Mouse (Mus musculus): ENCODE data around the gene Gm884. TPM values are rescaled to one million over a fixed set of nuclear protein-coding genes. Genes with fewer than 3 reads are reported as not detected.

Gm884 gene
- total RNA-seq (2021), result not detected
- long read RNA-seq, experiment 1, result 0 reads
- long read RNA-seq, experiment 2, result 0 reads

GRCm38 (mm10) chr11:103621040-103621439, at the start of gene Gm884:
Gene Gm884, minus strand, starts transcription at chr11:103621140.
- intact Hi-C loops (cut with DNase I; ENCODE audit: low total_unique reads), result no loop called here
- no peak for DNase-seq

- intact Hi-C loops (cut with DNase I; ENCODE audit: low total_unique reads), result no loop called here
Observed at GRCm38 (mm10) chr11:103666907-103667426, 46.0 kb upstream of the Gm884 start.

GRCm38 (mm10) chr11:103666181-103666906, 45.4 kb upstream of the Gm884 start:
- DNase-seq, result no peak
- intact Hi-C loops (cut with DNase I; ENCODE audit: low total_unique reads), result no loop called here

More at GRCm38 (mm10) chr11:103666907-103667426, 46.0 kb upstream of the Gm884 start:
- DNase-seq, result no peak

GRCm38 (mm10) chr11:103665695-103666094, 44.8 kb upstream of the Gm884 start:
- no peak for DNase-seq
- intact Hi-C loops (cut with DNase I; ENCODE audit: low total_unique reads), result no loop called here

- intact Hi-C loops (cut with DNase I; ENCODE audit: low total_unique reads), result no loop called here
- DNase-seq, result no peak
Observed at GRCm38 (mm10) chr11:103663119-103663518, 42.2 kb upstream of the Gm884 start.

- no peak for DNase-seq
- intact Hi-C loops (cut with DNase I; ENCODE audit: low total_unique reads), result no loop called here
Observed at GRCm38 (mm10) chr11:103662546-103662945, 41.6 kb upstream of the Gm884 start.

- intact Hi-C loops (cut with DNase I; ENCODE audit: low total_unique reads), result no loop called here
- DNase-seq, result no peak
Observed at GRCm38 (mm10) chr11:103661863-103662262, 40.9 kb upstream of the Gm884 start.

GRCm38 (mm10) chr11:103658189-103658588, 37.2 kb upstream of the Gm884 start:
- intact Hi-C loops (cut with DNase I; ENCODE audit: low total_unique reads), result no loop called here
- no peak for DNase-seq

GRCm38 (mm10) chr11:103656520-103656919, 35.6 kb upstream of the Gm884 start:
- intact Hi-C loops (cut with DNase I; ENCODE audit: low total_unique reads), result no loop called here
- DNase-seq, result peak; percentile 28

GRCm38 (mm10) chr11:103653359-103653965, 32.5 kb upstream of the Gm884 start:
- DNase-seq, result no peak
- intact Hi-C loops (cut with DNase I; ENCODE audit: low total_unique reads), result no loop called here

- no peak for DNase-seq
- intact Hi-C loops (cut with DNase I; ENCODE audit: low total_unique reads), result no loop called here
Observed at GRCm38 (mm10) chr11:103651426-103651825, 30.5 kb upstream of the Gm884 start.

GRCm38 (mm10) chr11:103649983-103650493, 29.1 kb upstream of the Gm884 start:
- DNase-seq, result no peak
- intact Hi-C loops (cut with DNase I; ENCODE audit: low total_unique reads), result loop anchor here (10.0 kb wide), 1 partner anchor 265 kb away; no protein-coding TSS in a partner anchor

- no peak for DNase-seq
- intact Hi-C loops (cut with DNase I; ENCODE audit: low total_unique reads), result loop anchor here (10.0 kb wide), 1 partner anchor 265 kb away; no protein-coding TSS in a partner anchor
Observed at GRCm38 (mm10) chr11:103649301-103649982, 28.5 kb upstream of the Gm884 start, which contains the start of gene Rprml. Gene Rprml, plus strand, starts transcription at chr11:103649570.

GRCm38 (mm10) chr11:103648656-103649055, 27.7 kb upstream of the Gm884 start:
- intact Hi-C loops (cut with DNase I; ENCODE audit: low total_unique reads), result loop anchor here (10.0 kb wide), 1 partner anchor 266 kb away; no protein-coding TSS in a partner anchor
- DNase-seq, result no peak

- intact Hi-C loops (cut with DNase I; ENCODE audit: low total_unique reads), result loop anchor here (10.0 kb wide), 1 partner anchor 267 kb away; no protein-coding TSS in a partner anchor
- DNase-seq, result no peak
Observed at GRCm38 (mm10) chr11:103647921-103648620, 27.1 kb upstream of the Gm884 start.

GRCm38 (mm10) chr11:103646301-103646700, 25.4 kb upstream of the Gm884 start:
- intact Hi-C loops (cut with DNase I; ENCODE audit: low total_unique reads), result loop anchor here (10.0 kb wide), 1 partner anchor 268 kb away; no protein-coding TSS in a partner anchor
- DNase-seq, result no peak

- DNase-seq, result no peak
- intact Hi-C loops (cut with DNase I; ENCODE audit: low total_unique reads), result loop anchor here (10.0 kb wide), 1 partner anchor 269 kb away; no protein-coding TSS in a partner anchor
Observed at GRCm38 (mm10) chr11:103645731-103646130, 24.8 kb upstream of the Gm884 start.

GRCm38 (mm10) chr11:103643211-103643610, 22.3 kb upstream of the Gm884 start:
- intact Hi-C loops (cut with DNase I; ENCODE audit: low total_unique reads), result loop anchor here (10.0 kb wide), 1 partner anchor 272 kb away; no protein-coding TSS in a partner anchor
- no peak for DNase-seq
